Comparison of ENCODE assay signal across 10 mouse cellular contexts in genomic region chr3:52180785-52181184, GRCm38 (mm10).
DNase-seq lines count a peak whose midpoint lies in the region; ATAC-seq and TF ChIP-seq lines count a peak whose summit lies in the region.
"Had no signal": no experiment of that assay in that cellular context is flagged by ENCODE, and none has a peak within 500 bp of the region (broad histone marks: within the 10 kb centered on the region; RNA-seq: fewer than 3 reads in every experiment).

No protein-coding gene starts in this region.

- H3K27me3 ChIP-seq in embryonic facial prominence, embryonic 13.5 days = no peaks in the 10 kb centered on the region
- H3K27me3 ChIP-seq in heart, embryonic 10.5 days (ENCODE audit: insufficient read depth, poor library complexity, severe bottlenecking) = no peaks in the 10 kb centered on the region
- H3K27me3 ChIP-seq in lung, postnatal 0 days (replicated peaks; ENCODE audit: insufficient read depth, low read length) = no peaks in the 10 kb centered on the region
- H3K27me3 ChIP-seq: liver, embryonic 13.5 days had no signal

- peaks cover 34% of the 10 kb centered on the region for H3K4me1 ChIP-seq in embryonic facial prominence, embryonic 13.5 days
- peaks cover 41% of the 10 kb centered on the region for H3K4me1 ChIP-seq in heart, embryonic 10.5 days
- peaks cover 17% of the 10 kb centered on the region for H3K4me1 ChIP-seq in lung, postnatal 0 days (ENCODE audit: insufficient read depth, low read depth, low read length)

- no peak for TF ChIP-seq CTCF in lung, postnatal 0 days (IDR thresholded peaks at IDR 0.05)

- WGBS in embryonic facial prominence, embryonic 13.5 days = 19% methylated on average over 10 of the region's 10 CpGs
- 34% methylated on average over 10 of the region's 10 CpGs for WGBS in heart, embryonic 10.5 days
- WGBS in lung, postnatal 0 days = 12% methylated on average over 10 of the region's 10 CpGs

- H3K9me3 ChIP-seq in embryonic facial prominence, embryonic 13.5 days = no peaks in the 10 kb centered on the region
- H3K9me3 ChIP-seq in heart, embryonic 10.5 days = no peaks in the 10 kb centered on the region
- H3K9me3 ChIP-seq in lung, postnatal 0 days (ENCODE audit: low read length) = no peaks in the 10 kb centered on the region
- H3K9me3 ChIP-seq: liver, embryonic 13.5 days had no signal

- H3K36me3 ChIP-seq in embryonic facial prominence, embryonic 13.5 days = no peaks in the 10 kb centered on the region
- no peaks in the 10 kb centered on the region for H3K36me3 ChIP-seq in heart, embryonic 10.5 days
- no peaks in the 10 kb centered on the region for H3K36me3 ChIP-seq in lung, postnatal 0 days (ENCODE audit: insufficient read depth, low read length)
- H3K36me3 ChIP-seq: G1E; liver, embryonic 13.5 days had no signal

- DNase-seq in ovary, adult 18-20 months (ENCODE audit: low spot score) = peak; percentile 78
- DNase-seq in ovary, postnatal 10 days (ENCODE audit: low spot score) = no peak
- peak; percentile 94 for DNase-seq in heart, embryonic 10.5 days (ENCODE audit: low spot score)
- DNase-seq in kidney, adult 9 months = peak; percentile 57
- DNase-seq in lung, postnatal 0 days (ENCODE audit: low spot score) = peak; percentile 96
- peak; percentile 77 for DNase-seq in ovary, postnatal 36 days (ENCODE audit: low spot score)
- no peak for DNase-seq in B cell, adult 2 months
- DNase-seq: liver, embryonic 13.5 days had no signal

- peak; percentile 77 for TF ChIP-seq EP300 in lung, postnatal 0 days (IDR thresholded peaks at IDR 0.05)

- H3K9ac ChIP-seq in embryonic facial prominence, embryonic 13.5 days = no peak overlapping the region
- H3K9ac ChIP-seq in lung, postnatal 0 days (replicated peaks; ENCODE audit: low read depth) = no peak overlapping the region
- H3K9ac ChIP-seq: liver, embryonic 13.5 days had no signal

- peak; percentile 44; the same call in 1 of the 2 replicates for ATAC-seq in embryonic facial prominence, embryonic 13.5 days (ENCODE audit: insufficient number of reproducible peaks, insufficient read depth, low FRiP score, low TSS enrichment, low read depth)
- peak; percentile 90 for ATAC-seq in lung, postnatal 0 days

- peak overlapping the region; percentile 52 for H3K4me2 ChIP-seq in embryonic facial prominence, embryonic 13.5 days
- peak overlapping the region; percentile 25; the same call in 1 of the 2 replicates for H3K4me2 ChIP-seq in lung, postnatal 0 days (replicated peaks; ENCODE audit: low read depth, low read length)
- H3K4me2 ChIP-seq: liver, embryonic 13.5 days had no signal

- H3K4me3 ChIP-seq in embryonic facial prominence, embryonic 13.5 days = no peak overlapping the region
- H3K4me3 ChIP-seq in heart, embryonic 10.5 days = no peak overlapping the region
- H3K4me3 ChIP-seq in lung, postnatal 0 days (ENCODE audit: low read depth, low read length) = no peak overlapping the region
- H3K4me3 ChIP-seq: liver, embryonic 13.5 days had no signal

- peak overlapping the region; percentile 94 for H3K27ac ChIP-seq in embryonic facial prominence, embryonic 13.5 days
- peak overlapping the region; percentile 90 for H3K27ac ChIP-seq in heart, embryonic 10.5 days
- H3K27ac ChIP-seq in lung, postnatal 0 days (ENCODE audit: low read length) = peak overlapping the region; percentile 93
- H3K27ac ChIP-seq: liver, embryonic 13.5 days had no signal

Comparison
In these comparisons a context has a peak if more than half of its experiments do, and no peak if none do; other contexts are left out.
1. DNase-seq: peak in ovary, adult 18-20 months (single experiment), heart, embryonic 10.5 days (single experiment), kidney, adult 9 months (single experiment), lung, postnatal 0 days (single experiment) and ovary, postnatal 36 days (single experiment); none in ovary, postnatal 10 days (single experiment) and B cell, adult 2 months (0 of 2).
2. Peak in every context shown above with its lines, with median percentiles within 50 percentile points of each other: H3K27ac ChIP-seq.